Mouse (Mus musculus) embryonic facial prominence, embryonic 15.5 days (tissue): ENCODE measurements around the gene Tomm6. TPM values are rescaled to one million over a fixed set of nuclear protein-coding genes. Genes with fewer than 3 reads are reported as not detected.
A peak's percentile ranks its signal among the peaks of the same experiment; 100 is the strongest.

ENCODE experiments used
- ATAC-seq: fragments of 200-750 bp; cut with Nextera tagmentation; 2 replicates; pipeline ENCODE4 v1.8.0; 2017; ENCODE audit warnings: low read depth, moderate TSS enrichment; ENCODE audit not compliant: insufficient number of reproducible peaks, low FRiP score, low TSS enrichment
- H3K27ac ChIP-seq: fragments of 300-500 bp; sonication (generic); replicated peaks from 2 replicates; pipeline ENCODE4 v1.5.1; 2015; ENCODE audit warnings: mild to moderate bottlenecking, inconsistent platforms
- H3K27me3 ChIP-seq: fragments of 300-500 bp; sonication (generic); 2 replicates; pipeline ENCODE4 v1.6.1; 2015; ENCODE audit warnings: inconsistent platforms
- H3K36me3 ChIP-seq: fragments of 300-500 bp; sonication (generic); 2 replicates; pipeline ENCODE4 v1.6.1; 2015; ENCODE audit warnings: mild to moderate bottlenecking, inconsistent platforms
- H3K4me1 ChIP-seq: fragments of 300-500 bp; sonication (generic); 2 replicates; pipeline ENCODE4 v1.6.1; 2015; ENCODE audit warnings: inconsistent platforms
- H3K4me2 ChIP-seq: fragments of 300-500 bp; sonication (generic); replicated peaks from 2 replicates; pipeline ENCODE4 v1.6.1; 2015; ENCODE audit warnings: mild to moderate bottlenecking, inconsistent platforms
- H3K4me3 ChIP-seq: fragments of 300-500 bp; sonication (generic); replicated peaks from 2 replicates; pipeline ENCODE4 v1.5.1; 2015; ENCODE audit warnings: mild to moderate bottlenecking, inconsistent platforms
- H3K9ac ChIP-seq: fragments of 300-500 bp; sonication (generic); 2 replicates; pipeline ENCODE4 v1.6.1; 2015; ENCODE audit warnings: inconsistent platforms
- H3K9me3 ChIP-seq: fragments of 300-500 bp; sonication (generic); replicated peaks from 2 replicates; pipeline ENCODE4 v1.6.1; 2016; ENCODE audit warnings: inconsistent platforms
- WGBS: fragments of 180-500 bp; shearing (Covaris S2); methylation state at CpG from one replicate; pipeline ENCODE4 v1.1.7; 2015; 5-methylcytosine and 5-hydroxymethylcytosine counted together
- polyA plus RNA-seq: library from polyadenylated mRNA; unstranded; fragments of >200 nt; fragmentation: Nextera tagmentation; extraction: Ambion mirVana; gene quantifications from 2 replicates; pipeline ENCODE4 v1.2.1, GENCODE M21; 2015

Tomm6 gene
- polyA plus RNA-seq, 1 experiment from 2014 or later: 386 TPM

DNA sequence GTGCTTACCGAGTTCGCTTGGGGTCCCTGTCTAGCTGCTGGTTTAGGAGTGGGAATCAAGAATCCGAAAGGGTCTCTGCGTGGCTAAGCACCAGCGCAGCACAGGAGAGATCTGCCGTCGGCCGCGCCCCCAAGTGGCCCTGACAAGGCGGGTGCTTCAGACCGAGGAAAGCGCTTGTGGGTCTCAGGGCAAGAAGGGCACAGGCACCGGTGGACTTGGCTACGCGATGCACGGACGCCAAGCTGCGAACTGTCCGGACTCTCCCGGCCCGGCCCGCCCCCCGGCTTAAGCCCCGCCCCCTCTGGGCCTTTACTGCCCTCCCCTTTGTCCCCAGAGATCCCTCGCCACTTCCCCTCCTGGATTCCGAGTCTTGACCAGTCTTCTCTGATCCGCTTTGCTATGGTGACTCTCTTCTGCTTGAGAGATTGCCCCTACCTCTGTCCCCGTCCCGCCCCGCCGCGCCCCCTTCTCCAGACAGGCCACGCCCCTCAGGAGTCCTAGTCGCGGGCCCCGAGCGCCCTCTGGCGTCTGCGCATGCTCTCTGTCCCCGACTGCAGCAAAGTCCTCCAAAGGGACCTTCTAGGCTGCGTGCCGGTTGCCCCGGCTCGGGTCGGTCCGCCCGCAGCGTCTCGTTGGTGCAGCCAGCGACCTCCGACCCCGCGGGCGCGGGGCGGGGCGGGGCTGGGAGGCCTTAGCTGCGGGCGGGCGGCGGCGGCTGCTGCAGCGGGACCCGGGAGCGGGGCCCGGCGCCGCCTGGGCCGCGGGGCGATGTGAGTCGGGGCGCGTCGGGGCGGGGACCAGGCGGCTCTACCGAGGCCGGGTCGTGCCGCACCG lies 6.5 kb upstream of the Tomm6 start, which contains the start of gene Prickle4:
TSS of gene Prickle4 (minus strand) at position 234 of the 834 bp plus-strand sequence.
- Histone ChIP-seq H3K27ac (peak within 1 kb of the TSS; percentile 45), H3K9me3 (no peaks in the 10 kb centered on the region), H3K9ac (peak within 1 kb of the TSS; percentile 78), H3K4me3 (peak within 1 kb of the TSS; percentile 79), H3K27me3 (no peaks in the 10 kb centered on the region), H3K4me1 (peaks cover 16% of the 10 kb centered on the region), H3K36me3 (peaks cover 9% of the 10 kb centered on the region; the same call in 1 of the 2 replicates), H3K4me2 (peak within 1 kb of the TSS; percentile 89)
- WGBS: under 1% methylated on average over 81 of the region's 82 CpGs
- ATAC-seq: peak; percentile 94

DNA sequence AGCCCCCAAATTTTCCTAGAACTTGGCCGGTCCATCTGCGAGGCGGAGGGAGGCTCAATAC lies 6.1 kb upstream of the Tomm6 start, which contains the start of gene Gm21981:
TSS of gene Gm21981 (minus strand) at position 14 of the 61 bp plus-strand sequence.
- no peak for ATAC-seq
- WGBS: 0% methylated on average over 3 of the region's 3 CpGs
- Histone ChIP-seq H3K27ac (peak within 1 kb of the TSS; percentile 45), H3K4me3 (peak within 1 kb of the TSS; percentile 79), H3K27me3 (no peaks in the 10 kb centered on the region), H3K36me3 (0 out of 2 replicates have a peak, but pooled peaks cover 5% of the 10 kb centered on the region), H3K9me3 (no peaks in the 10 kb centered on the region), H3K4me2 (peak within 1 kb of the TSS; percentile 89), H3K4me1 (peaks cover 21% of the 10 kb centered on the region), H3K9ac (peak within 1 kb of the TSS; percentile 78)

DNA sequence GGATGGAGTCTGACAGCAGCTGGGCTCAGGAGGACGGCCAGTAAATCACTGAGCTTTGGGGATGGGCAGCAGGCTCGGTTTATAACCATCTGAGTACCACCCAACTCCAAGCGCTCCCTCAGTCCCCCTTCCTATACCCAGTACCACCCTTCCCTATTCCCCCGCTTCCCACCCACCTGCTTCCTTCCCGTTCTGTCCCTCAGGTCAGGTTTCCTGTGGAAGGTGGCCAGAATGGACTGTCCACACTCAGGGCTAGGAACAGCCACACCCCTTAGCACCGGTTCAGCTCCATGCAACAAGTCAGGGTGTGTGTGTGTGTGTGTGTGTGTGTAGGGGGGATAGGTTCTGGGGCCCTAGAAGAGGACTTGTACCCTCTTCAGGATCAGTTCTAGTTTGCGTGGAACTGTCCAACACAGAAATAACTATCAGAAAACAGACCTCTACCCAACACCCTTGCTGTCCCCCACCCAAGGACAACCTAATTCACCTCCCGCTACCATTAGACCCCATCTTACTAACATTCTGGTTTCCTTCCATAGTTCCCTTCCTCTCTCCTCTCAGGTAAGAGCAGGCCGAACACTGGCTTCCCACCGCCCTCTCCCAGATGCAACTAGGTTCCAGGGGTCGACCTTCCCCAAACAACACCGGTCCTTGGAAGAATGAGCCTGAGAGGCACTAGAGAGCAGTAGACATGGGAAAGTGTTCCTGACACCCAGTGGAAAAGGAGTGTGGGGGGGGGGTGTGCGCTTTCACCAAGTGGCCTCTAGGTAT lies 5.7 kb upstream of the Tomm6 start:
- 41% methylated on average over 13 of the region's 13 CpGs for WGBS
- Histone ChIP-seq H3K4me3 (peak overlapping the region; percentile 79), H3K9ac (peak overlapping the region; percentile 78), H3K36me3 (0 out of 2 replicates have a peak, but pooled peaks cover under 1% of the 10 kb centered on the region), H3K27me3 (no peaks in the 10 kb centered on the region), H3K4me1 (peaks cover 23% of the 10 kb centered on the region), H3K4me2 (peak overlapping the region; percentile 89), H3K27ac (no peak overlapping the region), H3K9me3 (no peaks in the 10 kb centered on the region)
- no peak for ATAC-seq

GRCm38 (mm10) chr17:47691650-47692049 lies 3.5 kb upstream of the Tomm6 start:
- no peak for ATAC-seq
- Histone ChIP-seq H3K36me3 (no peaks in the 10 kb centered on the region), H3K9me3 (no peaks in the 10 kb centered on the region), H3K9ac (no peak overlapping the region), H3K4me3 (no peak overlapping the region), H3K27me3 (no peaks in the 10 kb centered on the region), H3K4me1 (peaks cover 36% of the 10 kb centered on the region), H3K4me2 (no peak overlapping the region), H3K27ac (no peak overlapping the region)
- WGBS: 92% methylated on average over 3 of the region's 3 CpGs

- 79% methylated on average over 8 of the region's 8 CpGs for WGBS
- H3K27ac ChIP-seq: no peak overlapping the region
- no peaks in the 10 kb centered on the region for H3K27me3 ChIP-seq
- no peak for ATAC-seq
- H3K4me1 ChIP-seq: peaks cover 35% of the 10 kb centered on the region
- peaks cover 13% of the 10 kb centered on the region for H3K36me3 ChIP-seq
- H3K4me3 ChIP-seq: peak overlapping the region; percentile 88; the same call in 1 of the 2 replicates
- H3K9me3 ChIP-seq: no peaks in the 10 kb centered on the region
- H3K9ac ChIP-seq: no peak overlapping the region
- 0 out of 2 replicates have a peak overlapping the region, but pooled peaks have one; percentile 94 for H3K4me2 ChIP-seq
Measured at GRCm38 (mm10) chr17:47689894-47690293, 1.7 kb upstream of the Tomm6 start.

- H3K9me3 ChIP-seq: no peaks in the 10 kb centered on the region
- H3K27ac ChIP-seq: peak within 1 kb of the TSS; percentile 83
- peaks cover 28% of the 10 kb centered on the region for H3K4me1 ChIP-seq
- no peaks in the 10 kb centered on the region for H3K27me3 ChIP-seq
- ATAC-seq: peak; percentile 74
- under 1% methylated on average over 49 of the region's 58 CpGs for WGBS
- peak within 1 kb of the TSS; percentile 94 for H3K4me2 ChIP-seq
- peak within 1 kb of the TSS; percentile 74 for H3K9ac ChIP-seq
- peaks cover 23% of the 10 kb centered on the region for H3K36me3 ChIP-seq
- H3K4me3 ChIP-seq: peak within 1 kb of the TSS; percentile 88
Measured at GRCm38 (mm10) chr17:47688608-47689575, 706 bp upstream of the Tomm6 start, which contains the start of gene Frs3. TSS of gene Frs3 (plus strand) at chr17:47689030.

GRCm38 (mm10) chr17:47687409-47688343 lies 510 bp downstream of the Tomm6 start:
- H3K36me3 ChIP-seq: peaks cover 30% of the 10 kb centered on the region
- peak; percentile 92 for ATAC-seq
- peak overlapping the region; percentile 83 for H3K27ac ChIP-seq

GRCm38 (mm10) chr17:47682836-47683235 lies 5.3 kb downstream of the Tomm6 start:
- 84% methylated on average over 4 of the region's 4 CpGs for WGBS
- H3K4me1 ChIP-seq: peaks cover 12% of the 10 kb centered on the region
- H3K27me3 ChIP-seq: no peaks in the 10 kb centered on the region
- H3K9ac ChIP-seq: no peak overlapping the region
- peaks cover 75% of the 10 kb centered on the region for H3K36me3 ChIP-seq
- no peak overlapping the region for H3K4me2 ChIP-seq
- no peak for ATAC-seq
- no peak overlapping the region for H3K4me3 ChIP-seq
- no peaks in the 10 kb centered on the region for H3K9me3 ChIP-seq
- no peak overlapping the region for H3K27ac ChIP-seq

More at GRCm38 (mm10) chr17:47687409-47688343, 510 bp downstream of the Tomm6 start:
- WGBS: under 1% methylated on average over 70 of the region's 70 CpGs
- peak overlapping the region; percentile 94 for H3K4me2 ChIP-seq
- H3K4me1 ChIP-seq: peaks cover 28% of the 10 kb centered on the region
- peak overlapping the region; percentile 74 for H3K9ac ChIP-seq
- H3K27me3 ChIP-seq: no peaks in the 10 kb centered on the region
- peak overlapping the region; percentile 88 for H3K4me3 ChIP-seq
- no peaks in the 10 kb centered on the region for H3K9me3 ChIP-seq

- Histone ChIP-seq H3K27ac (no peak overlapping the region), H3K27me3 (no peaks in the 10 kb centered on the region), H3K9ac (no peak overlapping the region), H3K36me3 (peaks cover 54% of the 10 kb centered on the region), H3K4me2 (no peak overlapping the region), H3K9me3 (no peaks in the 10 kb centered on the region), H3K4me1 (no peaks in the 10 kb centered on the region), H3K4me3 (no peak overlapping the region)
- no peak for ATAC-seq
- WGBS: 88% methylated on average over 5 of the region's 5 CpGs
Measured at GRCm38 (mm10) chr17:47678702-47679101, 9.5 kb downstream of the Tomm6 start.

DNA sequence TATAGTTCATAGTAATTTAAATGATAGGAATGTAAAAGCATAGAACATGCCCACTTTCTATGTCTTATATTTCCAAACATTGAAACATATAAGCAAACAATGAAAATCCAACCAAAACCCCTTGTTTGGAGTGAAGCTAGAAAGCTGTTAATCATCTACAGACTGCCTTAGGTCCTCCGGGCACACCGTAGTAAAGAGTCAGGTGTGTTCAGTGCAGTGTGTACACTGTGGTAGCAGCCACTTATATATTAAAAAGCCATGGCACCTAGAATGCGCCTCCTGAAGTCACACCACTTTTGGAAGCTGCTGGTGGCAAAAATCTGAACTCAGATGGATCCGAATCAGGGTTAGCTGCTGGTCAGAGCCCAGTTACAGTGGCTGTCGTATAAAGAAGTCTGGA lies 9.9 kb downstream of the Tomm6 start:
- H3K9ac ChIP-seq: no peak overlapping the region
- WGBS: 91% methylated on average over 5 of the region's 5 CpGs
- H3K27ac ChIP-seq: no peak overlapping the region
- no peak overlapping the region for H3K4me2 ChIP-seq
- ATAC-seq: no peak
- H3K4me3 ChIP-seq: no peak overlapping the region
- no peaks in the 10 kb centered on the region for H3K27me3 ChIP-seq
- H3K4me1 ChIP-seq: no peaks in the 10 kb centered on the region
- H3K9me3 ChIP-seq: no peaks in the 10 kb centered on the region
- H3K36me3 ChIP-seq: peaks cover 50% of the 10 kb centered on the region
